Mouse (Mus musculus) embryo, embryonic 10.5 days (tissue): ENCODE measurements around the gene Zfp638.
"Not testable (repeated sequence)": the region's sequence is repeated elsewhere in the genome, so short reads cannot be mapped to it uniquely, and the experiment has no call there.

Source experiments
- DNase-seq: peaks from one replicate; pipeline ENCODE4 v3.0.0-alpha.2; 2015; ENCODE audit warnings: low spot score

Gene Zfp638

DNA sequence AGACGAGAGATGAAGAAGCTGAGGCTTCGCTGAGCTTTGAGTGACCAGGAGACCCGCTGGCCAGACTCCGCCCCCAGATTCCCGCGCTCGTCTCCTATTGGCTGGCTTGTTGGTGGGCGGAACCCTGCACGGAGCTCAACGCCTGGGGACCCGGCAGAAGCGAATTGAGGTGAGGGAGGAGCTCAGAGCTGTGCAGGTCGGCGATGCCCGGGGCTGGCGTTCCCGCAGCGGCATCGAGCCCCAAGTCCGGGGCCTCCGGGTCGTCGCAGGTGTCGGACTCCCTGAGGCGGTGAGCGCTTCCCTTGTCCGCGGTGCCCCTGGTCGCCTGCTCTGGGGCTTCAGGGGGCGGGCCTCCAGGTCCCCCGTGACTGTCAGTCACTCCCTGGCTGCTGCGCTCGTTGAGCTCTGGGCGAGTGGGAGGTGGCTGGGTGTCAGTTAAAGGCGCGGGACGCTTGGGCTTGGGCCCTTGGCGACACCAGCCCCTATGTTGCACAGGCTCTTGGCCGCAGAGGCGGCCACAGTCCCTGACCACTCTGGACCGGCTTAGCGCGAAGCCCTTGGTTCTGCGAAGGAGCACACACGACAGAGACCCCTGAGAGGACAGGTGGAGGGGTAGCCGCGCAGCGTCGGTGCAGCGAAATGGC is at the start of gene Zfp638:
Zfp638 (plus strand) TSS at position 156 of the 644 bp plus-strand sequence.
- peak; percentile 95 for DNase-seq

DNA sequence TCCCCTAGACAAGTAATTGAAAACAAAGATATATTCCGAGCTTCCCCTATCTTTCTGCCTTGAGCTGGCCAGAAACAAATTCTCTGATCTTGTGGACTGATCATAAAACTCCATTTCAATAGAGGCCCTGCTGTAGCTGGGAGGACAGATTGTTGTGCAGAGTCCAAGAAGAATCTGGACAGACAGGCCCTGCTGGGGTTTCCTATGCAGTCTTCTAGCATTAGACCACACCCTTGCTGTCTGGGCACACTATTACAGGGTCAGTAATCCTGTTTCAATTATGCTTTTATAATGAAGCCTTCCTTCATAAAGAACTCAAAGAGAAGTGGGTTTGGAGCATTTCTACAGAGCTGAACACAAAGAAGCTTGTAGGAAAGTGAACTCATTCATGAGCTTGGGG is 47.9 kb upstream of the Zfp638 start:
- DNase-seq, result no peak

DNA sequence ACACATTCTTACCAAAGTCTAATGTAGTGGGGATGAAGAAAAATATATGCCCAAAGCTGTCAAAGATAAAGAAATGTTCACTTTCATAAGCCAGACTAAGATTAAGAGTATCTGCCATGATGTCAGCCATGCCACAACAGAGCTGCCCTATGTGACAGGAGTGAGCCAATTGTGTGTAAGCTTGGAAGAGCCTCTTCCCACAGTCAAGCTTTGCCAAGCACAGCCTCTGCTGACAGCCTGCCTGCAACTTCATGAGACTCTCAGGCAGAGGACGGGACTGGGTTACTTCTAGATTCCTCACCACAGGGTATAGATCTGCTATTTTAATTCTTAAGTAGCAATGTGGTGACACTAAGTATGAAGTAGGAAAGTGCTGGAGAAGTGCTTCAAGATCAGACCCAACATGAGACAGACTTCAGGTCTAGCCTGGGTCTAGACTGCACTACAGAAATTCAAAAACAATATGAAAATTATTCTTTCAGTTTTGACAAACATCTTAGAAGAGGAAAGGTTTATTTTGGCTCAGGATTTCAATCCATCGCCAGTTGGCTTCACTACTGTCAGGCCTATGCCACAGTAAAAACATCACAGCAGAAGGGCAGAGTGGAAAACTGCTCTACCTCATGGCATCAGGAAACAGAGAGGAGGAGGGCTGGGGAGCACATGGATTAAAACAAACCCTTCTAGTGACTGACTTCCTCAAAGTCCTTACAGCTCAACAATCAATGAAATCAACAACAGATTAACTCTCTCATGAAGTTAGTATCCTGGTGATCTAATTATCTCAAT is 46.0 kb upstream of the Zfp638 start:
- no peak for DNase-seq

DNA sequence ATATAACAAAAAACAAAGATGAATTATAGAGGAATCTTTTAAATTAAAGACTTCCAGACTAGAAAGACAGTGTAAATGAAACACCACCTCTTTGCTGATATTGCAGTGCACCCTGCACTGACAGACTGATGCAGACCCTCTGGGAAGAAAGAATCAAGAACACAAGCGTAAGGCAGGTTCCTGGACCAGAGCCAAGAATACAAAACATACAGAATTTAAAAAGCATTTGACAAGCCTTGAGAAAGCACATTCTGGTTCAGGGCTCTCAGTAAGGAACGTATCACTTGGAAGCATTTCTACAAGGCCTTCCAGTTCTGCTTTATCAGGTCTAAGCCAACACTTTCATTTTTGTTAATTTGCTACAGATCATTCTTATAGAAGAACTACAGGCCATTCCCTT is 45.1 kb upstream of the Zfp638 start:
- DNase-seq, result no peak

DNA sequence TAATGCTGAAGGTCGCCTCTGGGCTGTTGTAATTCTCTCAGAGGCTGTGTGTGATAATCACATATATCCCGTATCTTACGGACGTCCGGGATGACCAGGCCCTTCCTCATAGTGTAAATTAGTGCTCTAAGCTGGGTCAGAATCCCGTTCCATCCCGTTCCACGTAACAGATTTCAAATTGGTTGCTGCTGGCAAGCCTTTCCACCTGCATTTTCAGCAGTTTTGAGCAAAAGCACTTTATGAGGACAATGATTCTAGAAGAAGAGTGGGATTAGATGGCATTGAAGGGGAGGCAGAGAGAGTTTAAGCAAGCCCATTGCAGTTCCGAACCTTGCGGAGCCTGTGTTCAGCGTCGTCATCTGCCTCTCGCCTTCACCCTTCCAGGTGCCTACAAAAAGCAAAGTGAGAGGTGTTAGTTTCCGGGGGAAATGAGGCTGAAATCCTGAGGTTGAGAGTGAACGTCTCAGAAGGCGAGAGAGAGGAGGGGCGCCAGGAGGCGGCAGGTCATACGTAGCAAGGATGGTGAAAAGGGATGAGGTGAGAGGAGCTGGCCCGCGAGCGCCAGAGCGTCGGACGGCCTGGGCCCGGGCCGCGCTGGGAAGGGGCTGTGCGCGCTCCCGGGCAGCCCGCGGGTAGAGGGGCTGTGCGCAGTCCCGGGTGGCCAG is 35.8 kb upstream of the Zfp638 start:
- DNase-seq, result peak; percentile 52

DNA sequence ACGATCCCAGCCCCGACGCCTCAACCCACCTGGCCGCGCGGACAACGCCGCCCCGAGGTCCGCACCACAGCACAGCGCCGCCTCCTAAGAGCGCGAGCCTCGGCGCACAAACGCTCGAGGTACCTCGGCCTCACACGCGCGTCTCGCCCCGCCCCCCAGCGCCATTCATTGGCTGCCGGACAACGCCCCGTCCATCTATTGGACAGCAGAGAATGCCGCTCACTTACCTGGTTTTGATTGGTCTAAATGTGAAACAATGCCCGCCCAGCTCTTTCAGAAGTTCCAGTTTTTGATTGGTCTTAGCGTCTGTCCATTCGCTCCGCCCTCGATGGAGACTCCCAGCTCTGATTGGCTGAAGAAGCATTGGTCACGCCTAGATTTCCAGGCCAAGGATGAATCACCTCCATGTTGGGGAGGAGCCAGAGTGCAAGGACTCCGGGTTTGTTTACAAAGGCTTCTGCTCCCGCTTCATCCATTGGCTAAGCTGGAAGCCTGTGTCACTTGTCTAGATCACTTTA is 35.2 kb upstream of the Zfp638 start, which contains the start of gene Paip2b:
Paip2b (minus strand) TSS at position 136 of the 518 bp plus-strand sequence.
- DNase-seq, result peak; percentile 100

DNA sequence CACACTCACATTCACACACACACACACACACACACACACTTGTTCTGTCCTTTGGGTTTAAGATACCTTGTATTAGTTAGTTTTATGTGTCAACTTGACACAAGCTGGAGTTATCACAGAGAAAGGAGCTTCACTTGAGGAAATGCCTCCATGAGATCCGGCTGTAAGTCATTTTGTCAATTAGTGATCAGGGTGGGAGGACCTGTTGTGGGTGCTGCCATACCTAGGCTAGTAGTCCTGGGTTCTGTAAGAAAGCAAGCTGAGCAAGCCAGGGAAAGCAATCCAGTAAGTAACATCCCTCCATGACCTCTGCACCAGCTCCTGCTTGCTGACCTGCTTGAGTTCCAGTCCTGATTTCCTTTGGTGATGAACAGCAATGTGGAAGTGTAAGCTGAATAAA is 34.5 kb upstream of the Zfp638 start:
- not testable (repeated sequence) for DNase-seq

DNA sequence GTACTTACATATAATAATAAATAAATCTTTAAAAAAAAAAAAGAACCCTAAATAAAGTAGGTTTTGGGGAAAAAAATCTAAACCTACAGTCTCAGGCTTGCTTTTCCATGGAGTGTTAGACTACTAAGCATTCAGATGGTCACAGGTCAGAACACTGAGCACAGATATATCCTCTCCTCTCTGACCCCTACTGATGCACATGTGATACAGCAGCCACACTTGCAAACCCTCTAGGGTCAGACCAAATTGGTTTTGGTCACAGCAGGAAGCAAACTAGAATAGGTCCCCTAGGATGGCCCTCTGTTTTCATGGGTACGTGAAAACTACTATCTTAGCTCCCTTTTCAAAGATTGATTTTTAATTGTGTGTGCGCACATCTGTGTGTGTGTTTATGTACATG is 30.1 kb upstream of the Zfp638 start:
- no peak for DNase-seq

DNA sequence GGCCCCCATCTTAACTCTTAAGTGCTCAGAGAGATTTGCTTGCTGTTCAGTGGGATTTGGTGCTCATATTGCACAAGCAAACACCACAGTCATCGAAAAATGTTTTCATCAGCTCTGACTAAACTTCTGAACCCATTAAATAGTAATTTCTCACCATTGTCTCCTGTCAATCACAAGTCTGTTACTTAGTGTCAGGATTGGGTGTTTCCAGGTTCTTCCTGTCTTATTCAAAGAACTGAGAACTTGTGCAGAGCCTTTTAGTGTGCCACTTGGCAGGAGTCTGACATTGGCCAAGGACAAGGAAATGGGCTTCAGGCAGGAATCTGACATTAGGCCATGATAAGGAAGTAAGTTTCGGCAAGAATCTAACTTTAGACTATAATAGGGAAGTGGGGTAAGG is 28.9 kb upstream of the Zfp638 start:
- no peak for DNase-seq

DNA sequence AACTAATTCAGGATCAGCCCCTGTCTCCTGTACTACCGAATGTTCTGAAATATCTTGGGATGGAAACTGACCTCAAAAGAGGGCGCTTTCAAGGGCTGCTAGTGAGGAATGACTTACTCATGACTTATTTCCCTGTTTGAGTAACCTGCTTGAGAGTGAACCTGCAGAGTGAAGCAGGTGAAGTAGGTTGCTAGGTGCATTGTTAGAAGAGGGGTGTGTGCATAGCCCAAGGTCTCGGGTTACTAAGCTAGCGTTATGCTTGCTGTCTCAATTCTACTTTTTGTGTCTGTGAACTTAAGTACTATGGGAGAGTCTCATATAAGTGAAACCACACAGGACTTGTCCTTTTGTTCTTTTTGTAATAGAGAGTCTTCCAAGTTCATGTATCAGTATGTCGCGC is 26.8 kb upstream of the Zfp638 start:
- DNase-seq, result no peak

DNA sequence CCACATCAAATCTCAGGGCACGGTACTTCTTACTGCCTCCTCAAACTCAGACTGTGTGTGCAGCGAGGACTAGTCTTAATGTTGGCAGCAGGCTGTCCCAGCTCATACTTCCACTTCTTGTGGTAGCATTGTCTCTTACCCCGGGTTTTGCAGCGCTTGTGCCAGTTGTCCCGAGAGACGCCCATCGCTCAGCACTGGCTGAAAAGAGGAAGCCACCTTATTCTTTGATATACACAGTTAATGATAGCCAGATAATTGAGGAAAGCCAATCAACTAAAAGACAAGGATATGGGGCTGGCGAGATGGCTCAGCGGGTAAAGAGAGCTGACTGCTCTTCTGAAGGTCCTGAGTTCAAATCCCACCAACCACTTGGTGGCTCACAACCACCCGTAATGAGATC is 22.0 kb upstream of the Zfp638 start:
- DNase-seq, result no peak

DNA sequence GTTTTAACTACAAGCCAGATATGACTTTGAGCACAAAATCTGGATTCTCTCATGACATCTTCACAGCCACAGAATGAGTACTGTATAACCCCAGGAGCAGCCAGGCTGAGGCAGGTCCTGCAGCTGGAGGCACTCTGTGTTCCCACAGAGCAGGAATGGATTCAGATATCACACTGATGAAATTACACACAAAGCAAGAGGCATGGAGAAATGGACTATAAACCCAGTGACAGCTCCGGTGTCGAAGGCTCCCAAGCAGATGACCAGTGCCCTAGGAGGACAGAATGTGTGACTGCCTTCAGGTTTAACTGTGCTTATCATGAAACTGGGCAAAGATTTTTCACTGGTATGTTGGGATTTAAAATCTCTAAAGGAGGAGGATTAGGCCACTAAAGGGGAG is 20.8 kb upstream of the Zfp638 start:
- no peak for DNase-seq

DNA sequence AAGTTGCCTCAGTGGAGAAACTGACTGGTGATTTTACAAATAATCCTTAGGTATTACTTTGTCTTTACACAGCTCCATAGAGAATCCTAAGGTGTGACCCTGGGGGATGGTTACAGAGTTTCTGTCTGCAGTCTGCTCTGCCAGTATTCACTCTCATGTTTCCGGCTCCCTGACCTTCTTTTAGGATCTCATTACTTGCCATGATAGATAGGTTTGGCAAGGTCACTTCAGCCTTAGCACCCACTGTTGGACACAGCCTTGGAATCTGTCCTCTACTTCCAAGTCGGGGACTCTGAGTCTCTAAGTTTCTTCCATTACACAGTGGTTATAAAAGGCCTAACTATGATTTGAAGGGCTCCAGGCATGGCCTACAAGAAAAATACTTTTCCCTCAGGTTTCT is 17.5 kb upstream of the Zfp638 start:
- no peak for DNase-seq

DNA sequence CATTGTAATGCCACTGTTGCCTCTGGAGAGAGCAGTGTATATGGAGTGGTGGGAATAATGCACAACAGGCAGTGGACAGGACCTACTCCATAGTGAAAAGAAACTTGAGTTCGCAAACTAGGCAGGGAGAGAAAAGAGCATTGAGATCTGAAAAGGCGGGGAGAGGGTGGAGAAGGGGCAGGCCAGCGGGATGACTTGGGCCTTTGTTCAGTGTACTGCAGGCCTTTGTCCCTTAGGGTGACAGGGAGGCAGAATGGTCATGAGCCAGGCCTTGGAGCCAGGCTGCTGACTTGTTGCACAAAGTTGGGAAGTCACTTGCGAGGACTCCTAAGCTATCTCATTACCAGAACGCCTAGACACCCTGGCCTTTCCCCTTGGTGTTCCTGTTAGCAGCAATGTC is 9.4 kb upstream of the Zfp638 start:
- peak; percentile 36 for DNase-seq

DNA sequence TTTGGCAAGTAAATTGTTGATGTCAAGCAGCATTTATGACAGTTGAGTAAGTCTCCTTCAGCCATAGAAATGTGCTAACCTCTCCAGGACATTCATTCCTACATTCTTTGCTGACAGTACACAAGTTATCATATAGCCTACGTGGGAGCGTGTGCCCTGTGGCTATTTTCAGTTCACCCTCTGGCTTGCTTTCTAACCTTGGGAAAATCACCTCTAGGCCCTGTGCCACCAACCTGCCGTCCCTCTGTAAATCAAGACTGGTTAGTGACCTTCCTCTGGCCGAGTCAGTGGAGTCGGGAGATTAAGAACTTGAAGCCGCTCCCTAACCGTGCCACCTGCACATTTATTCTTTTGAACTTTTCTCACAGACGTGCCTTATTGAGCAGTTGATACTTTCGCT is 6.9 kb upstream of the Zfp638 start:
- DNase-seq, result no peak

DNA sequence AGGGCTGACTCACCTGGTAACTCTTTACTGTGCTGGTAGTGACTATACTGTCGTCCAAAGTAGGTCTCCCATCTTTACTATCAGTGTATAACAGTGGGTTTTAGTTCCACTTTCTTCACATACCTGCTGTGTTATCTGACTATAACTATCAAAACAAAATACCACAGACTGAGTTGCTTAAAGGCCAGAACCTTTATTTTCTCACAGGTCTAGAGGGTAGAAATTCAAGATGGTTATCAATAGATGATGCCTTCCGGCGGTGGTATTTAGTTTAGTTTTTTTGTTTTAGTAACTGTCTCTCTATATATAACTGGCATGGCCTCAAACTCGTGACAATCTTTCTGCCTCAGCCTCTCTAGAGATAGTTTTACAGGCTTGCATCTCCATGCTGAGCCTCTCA is 3.4 kb upstream of the Zfp638 start:
- no peak for DNase-seq

DNA sequence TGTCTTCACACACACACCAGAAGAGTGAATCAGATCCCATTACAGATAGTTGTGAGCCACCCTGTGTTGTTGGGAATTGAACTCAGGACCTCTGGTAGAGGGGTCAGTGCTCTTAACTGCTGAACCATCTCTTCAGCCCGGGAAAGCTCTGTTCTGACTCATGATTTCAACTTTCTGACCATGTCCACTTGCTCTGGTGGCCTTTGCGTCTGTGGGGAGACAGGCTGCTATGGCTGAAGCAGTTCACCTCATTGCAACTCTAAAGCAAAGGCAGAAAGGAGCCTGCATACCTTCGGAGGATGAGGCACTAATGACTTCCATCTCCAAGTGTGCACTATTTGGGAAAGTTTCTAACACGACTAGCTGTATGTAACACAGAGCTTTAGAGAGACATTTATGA is 486 bp upstream of the Zfp638 start:
- DNase-seq, result no peak

DNA sequence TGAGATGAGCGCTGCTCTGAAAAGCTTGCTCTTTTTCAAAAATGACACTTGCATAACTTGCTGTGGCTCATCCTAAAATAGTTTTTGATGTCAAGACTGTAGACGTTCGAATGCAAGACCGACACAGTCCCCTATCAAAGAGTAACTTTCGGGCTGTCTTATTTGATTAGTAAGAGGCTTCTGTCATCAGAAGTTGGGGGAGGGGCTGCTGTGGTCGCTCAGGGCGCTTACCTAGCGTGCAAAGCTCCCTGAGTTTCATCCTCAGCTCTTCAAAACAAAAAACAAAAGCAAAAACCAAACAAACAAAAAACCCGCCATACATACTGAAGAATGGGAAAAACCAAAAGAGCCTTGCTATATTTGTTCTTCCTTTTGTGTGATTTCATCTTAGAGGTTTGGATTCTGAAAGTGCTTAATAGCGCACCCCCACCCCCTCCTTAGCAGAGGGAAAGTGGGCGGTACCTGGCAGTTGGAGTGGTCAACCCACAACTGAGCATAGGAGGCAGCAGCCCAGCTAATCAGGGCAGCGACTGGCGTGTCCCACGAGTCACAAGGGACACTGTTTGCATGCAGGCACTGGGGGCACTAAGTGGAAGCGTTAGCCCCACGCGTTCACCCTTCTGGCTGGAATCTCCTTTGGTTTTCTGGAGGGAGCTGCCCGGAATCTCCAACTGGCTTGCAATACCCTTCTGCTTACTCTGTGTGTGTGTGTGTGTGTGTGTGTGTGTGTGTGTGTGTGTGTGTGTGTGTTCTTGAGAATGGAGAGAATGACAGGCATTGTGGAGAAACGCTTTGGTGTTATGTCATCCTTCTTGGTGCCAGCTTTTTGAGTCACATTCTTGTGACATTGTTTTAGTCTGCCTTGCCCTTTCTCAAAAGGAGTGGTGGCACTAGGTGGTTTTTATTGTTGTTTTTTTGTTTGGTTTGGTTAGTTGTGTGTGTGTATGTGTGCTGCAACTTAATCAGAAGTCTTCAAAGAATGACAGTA is 983 bp downstream of the Zfp638 start:
- DNase-seq, result peak; percentile 53

DNA sequence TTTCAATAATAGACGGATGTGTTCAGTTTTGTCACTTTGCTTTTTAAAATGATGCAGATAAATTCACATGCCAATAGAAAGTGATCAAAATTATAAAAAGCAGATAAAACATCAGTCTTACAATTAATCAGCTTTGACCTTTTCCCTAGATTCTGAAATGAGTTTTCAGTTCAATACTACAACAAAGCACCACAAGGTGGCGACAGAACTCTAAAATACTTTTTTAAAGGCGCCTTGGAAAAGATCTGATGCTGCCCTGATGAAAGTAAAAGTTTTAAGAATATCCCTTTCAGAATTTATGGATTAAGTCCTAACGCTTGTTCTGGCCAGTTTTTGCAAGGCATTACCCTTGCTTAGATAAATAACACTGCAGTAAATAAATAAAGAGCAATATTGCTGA is 12.9 kb downstream of the Zfp638 start:
- peak; percentile 87 for DNase-seq

DNA sequence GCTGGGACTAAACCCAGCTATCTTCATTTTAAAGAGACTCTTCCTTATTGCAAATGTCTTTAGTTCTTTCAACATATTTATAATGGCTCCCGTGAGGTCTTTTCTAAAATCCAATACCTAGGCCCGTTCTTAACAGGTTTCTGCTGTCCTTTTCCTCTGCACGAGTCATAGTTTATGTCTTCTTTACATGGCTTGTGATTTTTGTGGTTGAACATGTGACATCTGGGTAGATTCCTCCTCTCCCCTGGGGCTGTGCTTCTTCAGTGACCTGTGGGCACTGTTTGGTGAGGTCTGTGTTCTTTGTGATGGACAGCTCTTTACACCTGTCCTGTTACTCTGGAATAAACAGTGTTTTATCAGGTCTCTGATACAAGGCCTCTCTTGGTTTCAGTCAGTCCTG is 19.9 kb downstream of the Zfp638 start:
- no peak for DNase-seq

DNA sequence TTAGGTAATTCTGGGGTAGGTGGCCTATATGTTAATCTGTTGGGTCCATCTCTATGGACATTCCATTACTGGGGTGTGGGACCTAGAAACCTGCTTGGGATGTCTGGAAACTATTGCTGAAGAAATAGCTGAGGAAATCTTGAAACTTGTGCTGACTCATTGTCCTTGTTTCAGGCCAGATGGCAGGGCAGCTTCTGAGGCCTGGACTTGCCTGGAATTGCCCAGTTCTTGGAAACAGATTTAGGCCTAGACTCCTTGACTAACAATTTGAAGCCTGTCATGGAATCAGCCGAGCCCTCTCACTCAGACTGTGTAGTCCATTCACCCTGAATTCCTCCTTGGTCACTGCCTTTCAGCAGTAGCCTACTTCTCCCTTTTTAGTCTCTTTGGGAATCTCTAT is 21.9 kb downstream of the Zfp638 start:
- DNase-seq, result no peak
